Mouse (Mus musculus) embryonic facial prominence, embryonic 11.5 days (tissue): ENCODE data around the gene Abca6. TPM values are rescaled to one million over a fixed set of nuclear protein-coding genes. Genes with fewer than 3 reads are reported as not detected.

Experiments used
- ATAC-seq: fragments of 200-750 bp; cut with Nextera tagmentation; replicated peaks from 2 replicates; pipeline ENCODE4 v1.8.0; 2017; ENCODE audit warnings: low read depth; ENCODE audit not compliant: insufficient number of reproducible peaks, low FRiP score, low TSS enrichment
- DNase-seq: peaks from one replicate; pipeline ENCODE4 v3.0.0-alpha.2; 2015; ENCODE audit warnings: low spot score
- H3K27ac ChIP-seq: fragments of 300-500 bp; sonication (generic); replicated peaks from 2 replicates; pipeline ENCODE4 v1.5.1; 2014; ENCODE audit warnings: mild to moderate bottlenecking, low read depth, low read length, control low read depth
- H3K27me3 ChIP-seq: fragments of 300-500 bp; sonication (generic); 2 replicates; pipeline ENCODE4 v1.6.1; 2014; ENCODE audit warnings: mild to moderate bottlenecking, low read length, moderate library complexity, mixed read lengths; ENCODE audit not compliant: control insufficient read depth, insufficient read depth
- H3K36me3 ChIP-seq: fragments of 300-500 bp; sonication (generic); replicated peaks from 2 replicates; pipeline ENCODE4 v1.6.1; 2014; ENCODE audit warnings: low read depth, mild to moderate bottlenecking, low read length, moderate library complexity, mixed read lengths; ENCODE audit not compliant: control insufficient read depth, insufficient read depth
- H3K4me1 ChIP-seq: fragments of 300-500 bp; sonication (generic); 2 replicates; pipeline ENCODE4 v1.6.1; 2014; ENCODE audit warnings: low read length, mixed read lengths; ENCODE audit not compliant: control insufficient read depth, insufficient read depth
- H3K4me2 ChIP-seq: fragments of 300-500 bp; sonication (generic); 2 replicates; pipeline ENCODE4 v1.6.1; 2014; ENCODE audit warnings: low read depth, mild to moderate bottlenecking, control low read depth, low read length, moderate library complexity
- H3K4me3 ChIP-seq: fragments of 300-500 bp; sonication (generic); 2 replicates; pipeline ENCODE4 v1.5.1; 2014; ENCODE audit warnings: low read depth, low read length, control low read depth
- H3K9ac ChIP-seq: fragments of 300-500 bp; sonication (generic); replicated peaks from 2 replicates; pipeline ENCODE4 v1.6.1; 2014; ENCODE audit warnings: mild to moderate bottlenecking, control low read depth, low read length
- H3K9me3 ChIP-seq: fragments of 300-500 bp; sonication (generic); replicated peaks from 2 replicates; pipeline ENCODE4 v1.6.1; 2016; ENCODE audit warnings: mild to moderate bottlenecking, low read length, inconsistent platforms, mixed read lengths; ENCODE audit not compliant: control insufficient read depth
- WGBS: fragments of 180-500 bp; shearing (Covaris S2); extraction: QIAGEN DNeasy Blood & Tissue Kit; methylation state at CpG from one replicate; pipeline ENCODE4 v1.1.7; 2014; 5-methylcytosine and 5-hydroxymethylcytosine counted together
- polyA plus RNA-seq: library from polyadenylated mRNA; unstranded; fragments of >200 nt; fragmentation: Nextera tagmentation; extraction: Ambion mirVana; gene quantifications from 2 replicates; pipeline ENCODE4 v1.2.1, GENCODE M21; 2014

Abca6 gene
- polyA plus RNA-seq, 1 experiment from 2014 or later = 0.25 TPM

- DNase-seq = no peak
- ATAC-seq = no peak
- no peaks in the 10 kb centered on the region for H3K36me3 ChIP-seq
- H3K9me3 ChIP-seq = no peaks in the 10 kb centered on the region
- H3K4me2 ChIP-seq = no peak overlapping the region
- 62% methylated on average over 3 of the region's 3 CpGs for WGBS
- H3K4me1 ChIP-seq = no peaks in the 10 kb centered on the region
- no peak overlapping the region for H3K27ac ChIP-seq
- H3K9ac ChIP-seq = no peak overlapping the region
- H3K27me3 ChIP-seq = no peaks in the 10 kb centered on the region
- H3K4me3 ChIP-seq = no peak overlapping the region
Observed at GRCm38 (mm10) chr11:110274794-110275193, 23.2 kb upstream of the Abca6 start.

DNA sequence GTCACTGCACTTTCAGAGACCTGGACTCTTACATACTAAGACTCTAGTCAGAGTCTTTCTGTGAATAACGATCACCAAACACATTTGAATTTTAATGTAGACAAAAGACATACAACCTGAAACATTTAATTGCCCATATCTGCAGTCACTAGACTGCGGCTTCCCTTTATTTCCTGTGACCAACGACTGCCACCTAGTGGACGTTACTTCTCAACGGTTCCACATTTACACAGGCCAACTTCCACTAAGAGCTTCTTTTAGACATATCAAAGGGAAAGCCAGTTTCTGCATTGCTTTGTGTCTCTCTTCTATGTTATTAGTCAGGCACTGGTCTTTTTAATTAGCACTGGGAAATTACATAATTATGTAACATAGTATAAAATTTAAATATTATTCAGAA, 20.2 kb upstream of the Abca6 start:
- Histone ChIP-seq H3K27me3 (no peaks in the 10 kb centered on the region), H3K4me1 (no peaks in the 10 kb centered on the region), H3K9me3 (no peaks in the 10 kb centered on the region), H3K36me3 (no peaks in the 10 kb centered on the region), H3K4me3 (no peak overlapping the region), H3K27ac (no peak overlapping the region), H3K9ac (no peak overlapping the region), H3K4me2 (no peak overlapping the region)
- DNase-seq = peak; percentile 86
- ATAC-seq = no peak
- WGBS = 7% methylated on average over 5 of the region's 5 CpGs

GRCm38 (mm10) chr11:110268244-110268844, 16.8 kb upstream of the Abca6 start:
- H3K4me2 ChIP-seq = no peak overlapping the region
- no peak overlapping the region for H3K4me3 ChIP-seq
- no peaks in the 10 kb centered on the region for H3K4me1 ChIP-seq
- H3K9me3 ChIP-seq = no peaks in the 10 kb centered on the region
- no peaks in the 10 kb centered on the region for H3K27me3 ChIP-seq
- 45% methylated on average over 8 of the region's 8 CpGs for WGBS
- no peaks in the 10 kb centered on the region for H3K36me3 ChIP-seq
- ATAC-seq = peak; percentile 82; the same call in 1 of the 2 replicates
- H3K9ac ChIP-seq = no peak overlapping the region
- peak; percentile 94 for DNase-seq
- no peak overlapping the region for H3K27ac ChIP-seq

DNA sequence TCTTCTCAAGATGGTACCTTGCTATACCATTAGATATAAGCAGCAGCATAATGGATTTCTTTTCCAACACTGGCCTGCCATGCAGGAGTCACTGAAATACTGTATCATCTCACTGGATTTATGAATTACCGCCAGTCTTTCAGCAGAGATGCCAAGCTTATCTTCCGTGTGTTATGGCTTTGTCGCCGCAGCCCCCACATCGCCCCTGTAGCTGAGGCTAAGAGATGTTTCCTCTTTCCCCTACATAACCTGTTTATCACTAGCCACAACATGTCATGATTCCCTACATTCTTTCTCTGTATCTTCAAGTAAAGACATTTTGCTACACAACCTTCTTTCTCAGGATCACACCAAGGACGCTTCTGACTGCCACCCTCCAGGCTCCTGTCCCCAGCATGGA, 15.7 kb upstream of the Abca6 start:
- WGBS = 96% methylated on average over 6 of the region's 6 CpGs
- ATAC-seq (no peak), DNase-seq (no peak)
- H3K9ac ChIP-seq = no peak overlapping the region
- H3K27me3 ChIP-seq = no peaks in the 10 kb centered on the region
- no peak overlapping the region for H3K4me2 ChIP-seq
- no peaks in the 10 kb centered on the region for H3K9me3 ChIP-seq
- no peaks in the 10 kb centered on the region for H3K4me1 ChIP-seq
- H3K36me3 ChIP-seq = no peaks in the 10 kb centered on the region
- no peak overlapping the region for H3K4me3 ChIP-seq
- H3K27ac ChIP-seq = no peak overlapping the region

GRCm38 (mm10) chr11:110266757-110267156, 15.2 kb upstream of the Abca6 start:
- Histone ChIP-seq H3K27me3 (no peaks in the 10 kb centered on the region), H3K4me3 (no peak overlapping the region), H3K27ac (no peak overlapping the region), H3K9me3 (no peaks in the 10 kb centered on the region), H3K36me3 (no peaks in the 10 kb centered on the region), H3K4me1 (no peaks in the 10 kb centered on the region), H3K9ac (no peak overlapping the region), H3K4me2 (no peak overlapping the region)
- DNase-seq (no peak), ATAC-seq (no peak)
- WGBS = 89% methylated on average over 11 of the region's 11 CpGs

- Histone ChIP-seq H3K9ac (no peak overlapping the region), H3K4me2 (no peak overlapping the region), H3K36me3 (no peaks in the 10 kb centered on the region), H3K9me3 (no peaks in the 10 kb centered on the region), H3K27ac (no peak overlapping the region), H3K27me3 (no peaks in the 10 kb centered on the region), H3K4me1 (no peaks in the 10 kb centered on the region), H3K4me3 (no peak overlapping the region)
- ATAC-seq (no peak), DNase-seq (no peak)
- whole genome bisulfite sequencing = 76% methylated on average over 3 of the region's 3 CpGs
Observed at GRCm38 (mm10) chr11:110261867-110262266, 10.3 kb upstream of the Abca6 start.

- H3K9me3 ChIP-seq = no peaks in the 10 kb centered on the region
- H3K9ac ChIP-seq = no peak overlapping the region
- no peak overlapping the region for H3K4me2 ChIP-seq
- WGBS = 70% methylated on average over 4 of the region's 4 CpGs
- H3K27me3 ChIP-seq = no peaks in the 10 kb centered on the region
- no peak overlapping the region for H3K27ac ChIP-seq
- no peaks in the 10 kb centered on the region for H3K36me3 ChIP-seq
- ATAC-seq = no peak
- DNase-seq = no peak
- no peak overlapping the region for H3K4me3 ChIP-seq
- no peaks in the 10 kb centered on the region for H3K4me1 ChIP-seq
Observed at GRCm38 (mm10) chr11:110257911-110258310, 6.3 kb upstream of the Abca6 start.

DNA sequence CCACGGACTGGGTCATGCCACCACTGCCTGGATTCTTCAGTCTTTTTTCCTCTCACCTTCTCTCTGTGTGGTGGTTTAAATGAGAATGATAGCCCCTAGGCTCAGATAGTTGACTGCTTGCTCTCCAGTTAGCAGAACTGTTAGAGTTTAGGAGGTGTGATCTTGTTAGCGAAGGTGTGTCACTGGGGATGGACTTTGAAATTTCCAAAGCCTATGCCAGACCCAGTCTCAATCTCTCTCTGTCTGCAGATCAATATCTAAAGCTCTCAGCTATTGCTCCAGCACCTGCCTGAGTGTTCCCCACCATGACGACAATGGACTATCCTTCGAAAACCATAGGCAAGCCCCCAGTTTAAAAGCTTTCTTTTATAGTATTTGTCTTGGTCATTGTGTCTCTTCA, 5.5 kb upstream of the Abca6 start:
- no peaks in the 10 kb centered on the region for H3K36me3 ChIP-seq
- no peaks in the 10 kb centered on the region for H3K9me3 ChIP-seq
- no peaks in the 10 kb centered on the region for H3K4me1 ChIP-seq
- no peak overlapping the region for H3K4me3 ChIP-seq
- no peak overlapping the region for H3K4me2 ChIP-seq
- ATAC-seq = no peak
- H3K27me3 ChIP-seq = no peaks in the 10 kb centered on the region
- no peak for DNase-seq
- H3K27ac ChIP-seq = no peak overlapping the region
- no peak overlapping the region for H3K9ac ChIP-seq
- WGBS = 93% methylated on average over 4 of the region's 4 CpGs
